In genomic region chr4:154071521-154071920, GRCm38 (mm10) we compare ENCODE assay signal across 12 mouse cellular contexts. TPM values are rescaled to one million over a fixed set of nuclear protein-coding genes. Genes with fewer than 3 reads are reported as not detected.
DNase-seq lines count a peak whose midpoint lies in the region; ATAC-seq lines count a peak whose summit lies in the region.
"Had no signal": no experiment of that assay in that cellular context is flagged by ENCODE, and none has a peak within 500 bp of the region (broad histone marks: within the 10 kb centered on the region; RNA-seq: fewer than 3 reads in every experiment).

No protein-coding gene starts in this region.

- peak; percentile 33 for DNase-seq in embryonic facial prominence, embryonic 10.5 days (ENCODE audit: low spot score)
- DNase-seq in forebrain, embryonic 10.5 days (ENCODE audit: extremely low spot score, low spot score), result no peak
- DNase-seq: thymus, adult 18-20 months had no signal

- no peaks in the 10 kb centered on the region for H3K9me3 ChIP-seq in embryonic facial prominence, embryonic 10.5 days
- no peaks in the 10 kb centered on the region for H3K9me3 ChIP-seq in forebrain, embryonic 10.5 days
- no peaks in the 10 kb centered on the region for H3K9me3 ChIP-seq in hindbrain, embryonic 13.5 days
- no peaks in the 10 kb centered on the region for H3K9me3 ChIP-seq in midbrain, embryonic 15.5 days

- no peak overlapping the region for H3K27ac ChIP-seq in embryonic facial prominence, embryonic 10.5 days (replicated peaks)
- H3K27ac ChIP-seq in forebrain, embryonic 10.5 days, result no peak overlapping the region
- H3K27ac ChIP-seq in hindbrain, embryonic 13.5 days, result no peak overlapping the region
- no peak overlapping the region for H3K27ac ChIP-seq in midbrain, embryonic 15.5 days
- H3K27ac ChIP-seq: layer of hippocampus, adult 2 months had no signal

- H3K36me3 ChIP-seq in embryonic facial prominence, embryonic 10.5 days (replicated peaks), result no peaks in the 10 kb centered on the region
- H3K36me3 ChIP-seq in forebrain, embryonic 10.5 days (replicated peaks), result no peaks in the 10 kb centered on the region
- H3K36me3 ChIP-seq in hindbrain, embryonic 13.5 days, result no peaks in the 10 kb centered on the region
- no peaks in the 10 kb centered on the region for H3K36me3 ChIP-seq in midbrain, embryonic 15.5 days (replicated peaks)

- peaks cover 52% of the 10 kb centered on the region for H3K27me3 ChIP-seq in embryonic facial prominence, embryonic 10.5 days (replicated peaks; ENCODE audit: low read depth, poor library complexity, severe bottlenecking)
- H3K27me3 ChIP-seq in forebrain, embryonic 10.5 days (ENCODE audit: poor library complexity, severe bottlenecking), result peaks cover 52% of the 10 kb centered on the region
- peaks cover 52% of the 10 kb centered on the region for H3K27me3 ChIP-seq in hindbrain, embryonic 13.5 days
- H3K27me3 ChIP-seq in midbrain, embryonic 15.5 days (replicated peaks), result peaks cover 31% of the 10 kb centered on the region

- peak overlapping the region; percentile 30 for H3K4me3 ChIP-seq in embryonic facial prominence, embryonic 10.5 days
- peak overlapping the region; percentile 17; the same call in 1 of the 2 replicates for H3K4me3 ChIP-seq in forebrain, embryonic 10.5 days
- peak overlapping the region; percentile 16; the same call in 1 of the 2 replicates for H3K4me3 ChIP-seq in hindbrain, embryonic 13.5 days
- no peak overlapping the region for H3K4me3 ChIP-seq in midbrain, embryonic 15.5 days
- H3K4me3 ChIP-seq: layer of hippocampus, adult 2 months had no signal

- peaks cover 16% of the 10 kb centered on the region for H3K4me1 ChIP-seq in embryonic facial prominence, embryonic 10.5 days
- peaks cover 18% of the 10 kb centered on the region for H3K4me1 ChIP-seq in forebrain, embryonic 10.5 days
- peaks cover 11% of the 10 kb centered on the region for H3K4me1 ChIP-seq in hindbrain, embryonic 13.5 days (replicated peaks)
- H3K4me1 ChIP-seq in midbrain, embryonic 15.5 days, result peaks cover 5% of the 10 kb centered on the region

- no peak for ATAC-seq in hindbrain, embryonic 13.5 days (ENCODE audit: low FRiP score)
- no peak for ATAC-seq in midbrain, embryonic 15.5 days (replicated peaks)
- no peak for ATAC-seq in cerebellum, adult (ENCODE audit: insufficient number of reproducible peaks, low FRiP score, low TSS enrichment)
- ATAC-seq in monocyte, adult 5-6 weeks (replicated peaks; ENCODE audit: insufficient number of reproducible peaks, low FRiP score, low TSS enrichment, poor library complexity, severe bottlenecking), result no peak
- ATAC-seq in megakaryocyte progenitor cell, adult 5-6 weeks (replicated peaks; ENCODE audit: poor library complexity), result no peak

- H3K4me2 ChIP-seq in hindbrain, embryonic 13.5 days, result peak overlapping the region; percentile 46
- peak overlapping the region; percentile 40 for H3K4me2 ChIP-seq in midbrain, embryonic 15.5 days

- under 1% methylated on average over 15 of the region's 20 CpGs for whole genome bisulfite sequencing in embryonic facial prominence, embryonic 10.5 days
- WGBS in forebrain, embryonic 10.5 days, result 1% methylated on average over 15 of the region's 20 CpGs
- 3% methylated on average over 15 of the region's 20 CpGs for WGBS in hindbrain, embryonic 13.5 days
- under 1% methylated on average over 15 of the region's 20 CpGs for WGBS in midbrain, embryonic 15.5 days

- H3K9ac ChIP-seq in hindbrain, embryonic 13.5 days, result 0 out of 2 replicates have a peak overlapping the region, but pooled peaks have one; percentile 46
- no peak overlapping the region for H3K9ac ChIP-seq in midbrain, embryonic 15.5 days

RNA-seq across cellular contexts. Expression of gene Ccdc27, which starts 29.0 kb away (rescaled TPM):
- not detected in 2 replicates for polyA plus RNA-seq in embryonic facial prominence, embryonic 10.5 days (2016; fragmentation: Nextera tagmentation; extraction: Ambion mirVana)
- not detected in 2 replicates for polyA plus RNA-seq in forebrain, embryonic 10.5 days (2016; fragmentation: Nextera tagmentation; extraction: Ambion mirVana)
- polyA plus RNA-seq in hindbrain, embryonic 13.5 days (2015; fragmentation: Nextera tagmentation; extraction: Ambion mirVana), result not detected in 2 replicates
- not detected in 2 replicates for polyA plus RNA-seq in midbrain, embryonic 15.5 days (2015; fragmentation: Nextera tagmentation; extraction: Ambion mirVana)
- total RNA-seq in monocyte, adult 5-6 weeks (2017), result not detected in 3 replicates
- not detected in 2 replicates for total RNA-seq in megakaryocyte progenitor cell, adult 5-6 weeks (2015)
- total RNA-seq in megakaryocyte progenitor cell, adult 5-6 weeks (2017), result not detected in 2 replicates
- total RNA-seq: granulocyte monocyte progenitor cell, adult 5-6 weeks; heart, postnatal 10 days; megakaryocyte-erythroid progenitor cell, adult 5-6 weeks had no signal

RNA-seq across cellular contexts. Expression of gene Smim1, which starts 45.5 kb away (rescaled TPM):
- polyA plus RNA-seq in embryonic facial prominence, embryonic 10.5 days (2016; fragmentation: Nextera tagmentation; extraction: Ambion mirVana), result 19.3 and 24.5 TPM in 2 replicates
- 22.1 and 27.4 TPM in 2 replicates for polyA plus RNA-seq in forebrain, embryonic 10.5 days (2016; fragmentation: Nextera tagmentation; extraction: Ambion mirVana)
- polyA plus RNA-seq in hindbrain, embryonic 13.5 days (2015; fragmentation: Nextera tagmentation; extraction: Ambion mirVana), result 7.3 and 8.1 TPM in 2 replicates
- polyA plus RNA-seq in midbrain, embryonic 15.5 days (2015; fragmentation: Nextera tagmentation; extraction: Ambion mirVana), result 8.2 and 11.5 TPM in 2 replicates
- total RNA-seq in monocyte, adult 5-6 weeks (2017), result 0.10 to 1.1 TPM (median 0.49 TPM) in 3 replicates
- total RNA-seq in megakaryocyte progenitor cell, adult 5-6 weeks (2015), result 8.2 and 13.6 TPM in 2 replicates
- total RNA-seq in megakaryocyte progenitor cell, adult 5-6 weeks (2017), result 2.6 and 4.6 TPM in 2 replicates

RNA-seq across cellular contexts. Expression of gene Lrrc47, which starts 60.0 kb away (rescaled TPM):
- polyA plus RNA-seq in embryonic facial prominence, embryonic 10.5 days (2016; fragmentation: Nextera tagmentation; extraction: Ambion mirVana), result 24.9 and 27.3 TPM in 2 replicates
- polyA plus RNA-seq in forebrain, embryonic 10.5 days (2016; fragmentation: Nextera tagmentation; extraction: Ambion mirVana), result 20.1 and 21.9 TPM in 2 replicates
- 20.3 and 24.4 TPM in 2 replicates for polyA plus RNA-seq in hindbrain, embryonic 13.5 days (2015; fragmentation: Nextera tagmentation; extraction: Ambion mirVana)
- polyA plus RNA-seq in midbrain, embryonic 15.5 days (2015; fragmentation: Nextera tagmentation; extraction: Ambion mirVana), result 23.1 and 25.6 TPM in 2 replicates
- total RNA-seq in monocyte, adult 5-6 weeks (2017), result 43.7 to 56.2 TPM (median 54.8 TPM) in 3 replicates
- total RNA-seq in megakaryocyte progenitor cell, adult 5-6 weeks (2015), result 11.1 and 11.3 TPM in 2 replicates
- total RNA-seq in megakaryocyte progenitor cell, adult 5-6 weeks (2017), result 25.5 and 49.3 TPM in 2 replicates
